Mouse (Mus musculus) cerebellum, adult 2 months (tissue): ENCODE results near the gene Bcas3.

Experiments used
- CTCF ChIP-seq: fragments of 200-500 bp; IDR thresholded peaks from 2 replicates; pipeline ENCODE4 v1.5.1; 2011; ENCODE audit warnings: low read depth, mild to moderate bottlenecking, control low read depth, low read length, moderate library complexity, borderline replicate concordance; ENCODE audit not compliant: insufficient read depth
- POLR2A ChIP-seq: fragments of 200-500 bp; IDR thresholded peaks from 2 replicates; pipeline ENCODE4 v1.6.1; 2011; ENCODE audit warnings: low read length, control low read depth, borderline replicate concordance; ENCODE audit not compliant: insufficient read depth

DNA sequence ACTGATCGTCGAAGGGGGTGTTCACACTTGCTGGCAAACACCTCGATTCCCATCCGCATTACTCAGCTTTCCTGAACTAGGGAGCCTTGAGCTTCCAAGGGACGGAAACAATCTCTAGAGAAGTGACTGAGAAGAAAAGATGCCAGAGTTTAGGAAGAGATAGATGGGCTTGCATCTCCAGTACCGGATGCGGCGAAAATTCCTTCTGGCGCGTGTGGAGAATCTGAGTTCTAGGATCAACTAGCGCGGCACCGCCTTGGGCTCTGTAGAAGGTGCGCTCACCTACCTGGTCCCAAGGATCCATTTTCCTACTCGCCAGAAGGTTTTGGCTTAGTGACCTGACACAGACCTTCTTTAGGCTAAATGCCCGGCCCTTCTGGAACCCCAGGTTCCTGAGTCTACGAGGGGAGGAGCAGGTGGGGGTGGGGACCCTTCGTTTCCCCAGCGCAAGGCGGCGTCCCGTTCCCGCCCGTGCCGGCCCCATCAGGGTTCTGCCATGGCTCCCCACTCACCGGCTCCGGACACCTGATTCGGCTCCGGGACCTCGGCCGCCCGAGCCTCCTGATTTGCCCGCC, 478.8 kb downstream of the Bcas3 start:
- TF ChIP-seq CTCF (no peak), POLR2A (no peak)
